Mouse (Mus musculus): Measurements from ENCODE around the gene Nuak2. TPM values are rescaled to one million over a fixed set of nuclear protein-coding genes. Genes with fewer than 3 reads are reported as not detected.

Gene Nuak2
- polyA plus RNA-seq, 1 experiment from 2014 or later: 5.2 TPM

DNA sequence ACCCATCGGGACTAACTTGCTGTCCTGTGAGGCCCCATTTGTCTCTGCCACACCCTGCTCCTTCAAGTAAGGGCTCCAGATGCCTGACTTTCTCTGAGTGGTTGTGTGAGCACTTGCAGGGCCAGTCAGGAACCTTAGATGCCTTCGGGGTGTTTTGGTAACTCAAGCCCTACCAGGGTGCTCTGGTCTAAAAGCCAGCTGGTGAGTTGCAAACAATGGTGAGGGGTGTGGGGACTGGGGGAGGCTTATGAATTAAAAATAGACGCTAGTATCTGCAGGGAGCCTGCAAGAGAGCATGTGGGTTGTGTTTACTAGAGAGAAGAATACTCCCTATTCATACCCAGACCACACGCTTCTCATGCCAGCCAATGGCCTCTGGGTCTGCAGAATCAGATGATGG, 59.3 kb downstream of the Nuak2 start:
- peak; percentile 78 for ATAC-seq (ENCODE audit: low read depth)
- Histone ChIP-seq H3K4me1 (ENCODE audit: control insufficient read depth, insufficient read depth, low read length) (peaks cover 60% of the 10 kb centered on the region), H3K4me2 (ENCODE audit: low read depth, low read length) (0 out of 2 replicates have a peak overlapping the region, but pooled peaks have one; percentile 6), H3K9ac (ENCODE audit: low read depth, low read length) (no peak overlapping the region), H3K27ac (replicated peaks; ENCODE audit: low read depth, low read length) (peak overlapping the region; percentile 78), H3K4me3 (ENCODE audit: low read depth, low read length) (no peak overlapping the region), H3K27me3 (replicated peaks; ENCODE audit: control insufficient read depth, insufficient read depth, low read length) (no peaks in the 10 kb centered on the region), H3K9me3 (ENCODE audit: control insufficient read depth, low read length) (no peaks in the 10 kb centered on the region), H3K36me3 (ENCODE audit: control insufficient read depth, insufficient read depth, low read length) (peaks cover 37% of the 10 kb centered on the region; the same call in 1 of the 2 replicates)
- WGBS: 19% methylated on average over 4 of the region's 4 CpGs
- DNase-seq (ENCODE audit: low spot score): peak; percentile 82

GRCm38 (mm10) chr1:132376211-132377054, 60.5 kb downstream of the Nuak2 start:
- no peak for ATAC-seq (ENCODE audit: low read depth)
- no peaks in the 10 kb centered on the region for H3K9me3 ChIP-seq (ENCODE audit: control insufficient read depth, low read length)
- H3K36me3 ChIP-seq (ENCODE audit: control insufficient read depth, insufficient read depth, low read length): peaks cover 48% of the 10 kb centered on the region
- WGBS: 60% methylated on average over 8 of the region's 8 CpGs
- H3K4me1 ChIP-seq (ENCODE audit: control insufficient read depth, insufficient read depth, low read length): peaks cover 60% of the 10 kb centered on the region
- peak overlapping the region; percentile 78; the same call in 1 of the 2 replicates for H3K27ac ChIP-seq (replicated peaks; ENCODE audit: low read depth, low read length)
- no peak for DNase-seq (ENCODE audit: low spot score)
- H3K27me3 ChIP-seq (replicated peaks; ENCODE audit: control insufficient read depth, insufficient read depth, low read length): no peaks in the 10 kb centered on the region
- no peak overlapping the region for H3K4me3 ChIP-seq (ENCODE audit: low read depth, low read length)
- no peak overlapping the region for H3K9ac ChIP-seq (ENCODE audit: low read depth, low read length)
- no peak overlapping the region for H3K4me2 ChIP-seq (ENCODE audit: low read depth, low read length)

DNA sequence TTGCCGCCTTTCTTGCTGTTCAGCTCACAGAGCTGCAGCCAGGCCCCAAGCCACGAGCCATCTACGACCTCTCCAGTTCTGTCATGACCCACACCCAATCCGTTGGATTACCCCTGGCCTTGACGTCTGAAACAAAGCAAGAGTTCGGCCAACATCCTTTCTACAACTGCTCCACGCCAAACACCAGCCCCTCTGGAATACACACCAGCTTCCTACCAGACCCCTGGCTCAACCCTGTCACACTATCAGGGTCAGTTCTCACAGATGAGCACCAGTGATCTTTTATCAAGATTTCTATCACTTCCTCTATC, 61.1 kb downstream of the Nuak2 start:
- 49% methylated on average over 7 of the region's 7 CpGs for WGBS
- H3K36me3 ChIP-seq (ENCODE audit: control insufficient read depth, insufficient read depth, low read length): peaks cover 49% of the 10 kb centered on the region
- no peak overlapping the region for H3K4me2 ChIP-seq (ENCODE audit: low read depth, low read length)
- H3K9ac ChIP-seq (ENCODE audit: low read depth, low read length): no peak overlapping the region
- no peak for ATAC-seq (ENCODE audit: low read depth)
- DNase-seq (ENCODE audit: low spot score): no peak
- H3K27me3 ChIP-seq (replicated peaks; ENCODE audit: control insufficient read depth, insufficient read depth, low read length): no peaks in the 10 kb centered on the region
- peaks cover 56% of the 10 kb centered on the region for H3K4me1 ChIP-seq (ENCODE audit: control insufficient read depth, insufficient read depth, low read length)
- H3K27ac ChIP-seq (replicated peaks; ENCODE audit: low read depth, low read length): no peak overlapping the region
- no peaks in the 10 kb centered on the region for H3K9me3 ChIP-seq (ENCODE audit: control insufficient read depth, low read length)
- H3K4me3 ChIP-seq (ENCODE audit: low read depth, low read length): no peak overlapping the region

GRCm38 (mm10) chr1:132377811-132378210, 61.9 kb downstream of the Nuak2 start:
- Histone ChIP-seq H3K4me2 (ENCODE audit: low read depth, low read length) (no peak overlapping the region), H3K36me3 (ENCODE audit: control insufficient read depth, insufficient read depth, low read length) (peaks cover 45% of the 10 kb centered on the region), H3K27me3 (replicated peaks; ENCODE audit: control insufficient read depth, insufficient read depth, low read length) (no peaks in the 10 kb centered on the region), H3K27ac (replicated peaks; ENCODE audit: low read depth, low read length) (no peak overlapping the region), H3K9me3 (ENCODE audit: control insufficient read depth, low read length) (no peaks in the 10 kb centered on the region), H3K9ac (ENCODE audit: low read depth, low read length) (no peak overlapping the region), H3K4me3 (ENCODE audit: low read depth, low read length) (no peak overlapping the region), H3K4me1 (ENCODE audit: control insufficient read depth, insufficient read depth, low read length) (peaks cover 48% of the 10 kb centered on the region)
- 75% methylated on average over 3 of the region's 3 CpGs for WGBS
- ATAC-seq (ENCODE audit: low read depth) (no peak), DNase-seq (ENCODE audit: low spot score) (no peak)

- no peaks in the 10 kb centered on the region for H3K9me3 ChIP-seq (ENCODE audit: control insufficient read depth, low read length)
- H3K4me3 ChIP-seq (ENCODE audit: low read depth, low read length): no peak overlapping the region
- WGBS: 82% methylated on average over 22 of the region's 27 CpGs
- H3K9ac ChIP-seq (ENCODE audit: low read depth, low read length): no peak overlapping the region
- peaks cover 31% of the 10 kb centered on the region for H3K4me1 ChIP-seq (ENCODE audit: control insufficient read depth, insufficient read depth, low read length)
- DNase-seq (ENCODE audit: low spot score) (no peak), ATAC-seq (ENCODE audit: low read depth) (no peak)
- H3K27me3 ChIP-seq (replicated peaks; ENCODE audit: control insufficient read depth, insufficient read depth, low read length): no peaks in the 10 kb centered on the region
- peaks cover 34% of the 10 kb centered on the region for H3K36me3 ChIP-seq (ENCODE audit: control insufficient read depth, insufficient read depth, low read length)
- no peak overlapping the region for H3K4me2 ChIP-seq (ENCODE audit: low read depth, low read length)
- no peak overlapping the region for H3K27ac ChIP-seq (replicated peaks; ENCODE audit: low read depth, low read length)
These were observed 64.7 kb downstream of the Nuak2 start for GRCm38 (mm10) chr1:132380550-132381100.

DNA sequence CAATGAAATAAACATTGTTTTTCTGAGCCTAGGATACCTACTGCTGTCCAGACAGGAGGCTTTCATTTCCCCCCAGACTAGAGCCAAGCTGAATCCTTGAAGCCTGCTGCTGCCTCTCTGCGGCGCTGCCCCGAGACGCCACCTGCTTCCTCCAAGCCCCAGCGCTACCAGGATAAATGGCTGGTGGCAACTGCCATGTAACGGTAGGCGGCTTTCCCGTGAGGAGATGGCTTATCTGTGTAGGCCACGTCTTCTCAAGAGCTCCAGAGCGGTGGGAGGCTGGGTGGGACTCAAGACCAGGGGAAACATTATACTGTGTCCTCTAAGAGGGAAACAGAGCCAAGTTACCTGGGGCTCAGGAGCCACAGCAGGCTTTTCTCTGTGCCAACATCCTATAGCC, 66.0 kb downstream of the Nuak2 start:
- Histone ChIP-seq H3K4me2 (ENCODE audit: low read depth, low read length) (no peak overlapping the region), H3K4me3 (ENCODE audit: low read depth, low read length) (no peak overlapping the region), H3K27me3 (replicated peaks; ENCODE audit: control insufficient read depth, insufficient read depth, low read length) (no peaks in the 10 kb centered on the region), H3K9me3 (ENCODE audit: control insufficient read depth, low read length) (no peaks in the 10 kb centered on the region), H3K36me3 (ENCODE audit: control insufficient read depth, insufficient read depth, low read length) (peaks cover 34% of the 10 kb centered on the region), H3K4me1 (ENCODE audit: control insufficient read depth, insufficient read depth, low read length) (peaks cover 21% of the 10 kb centered on the region), H3K9ac (ENCODE audit: low read depth, low read length) (no peak overlapping the region), H3K27ac (replicated peaks; ENCODE audit: low read depth, low read length) (no peak overlapping the region)
- DNase-seq (ENCODE audit: low spot score) (peak; percentile 18), ATAC-seq (ENCODE audit: low read depth) (no peak)
- 63% methylated on average over 10 of the region's 10 CpGs for WGBS

Other genes with a start within 250 kb of the Nuak2 start
- gene Mfsd4a, start 248.1 kb upstream of the Nuak2 start, polyA plus RNA-seq (2014; fragmentation: Nextera tagmentation; extraction: Ambion mirVana): 13.3 and 14.1 TPM in 2 replicates
- gene Cdk18, start 176.4 kb upstream of the Nuak2 start, polyA plus RNA-seq (2014; fragmentation: Nextera tagmentation; extraction: Ambion mirVana): 2.2 and 2.5 TPM in 2 replicates
- gene Lemd1, start 124.7 kb upstream of the Nuak2 start, polyA plus RNA-seq (2014; fragmentation: Nextera tagmentation; extraction: Ambion mirVana): 0.46 and 2.0 TPM in 2 replicates
- 0.34 and 0.71 TPM in 2 replicates for gene AC124108.1, start 124.7 kb upstream of the Nuak2 start, polyA plus RNA-seq (2014; fragmentation: Nextera tagmentation; extraction: Ambion mirVana)
- not detected in 2 replicates for gene Gm10188, start 86.4 kb upstream of the Nuak2 start, polyA plus RNA-seq (2014; fragmentation: Nextera tagmentation; extraction: Ambion mirVana)
- gene Klhdc8a, start 17.5 kb upstream of the Nuak2 start, polyA plus RNA-seq (2014; fragmentation: Nextera tagmentation; extraction: Ambion mirVana): 0.52 and 0.70 TPM in 2 replicates
- gene Tmcc2, start 75.2 kb downstream of the Nuak2 start, polyA plus RNA-seq (2014; fragmentation: Nextera tagmentation; extraction: Ambion mirVana): 10.2 and 11.6 TPM in 2 replicates
- 15.6 and 16.1 TPM in 2 replicates for gene Dstyk, start 101.4 kb downstream of the Nuak2 start, polyA plus RNA-seq (2014; fragmentation: Nextera tagmentation; extraction: Ambion mirVana)
- 37.8 and 42.0 TPM in 2 replicates for gene Rbbp5, start 161.2 kb downstream of the Nuak2 start, polyA plus RNA-seq (2014; fragmentation: Nextera tagmentation; extraction: Ambion mirVana)
- 1.8 TPM in 2 replicates for gene Tmem81, start 190.1 kb downstream of the Nuak2 start, polyA plus RNA-seq (2014; fragmentation: Nextera tagmentation; extraction: Ambion mirVana)
- 3.6 and 4.3 TPM in 2 replicates for gene Cntn2, start 227.1 kb downstream of the Nuak2 start, polyA plus RNA-seq (2014; fragmentation: Nextera tagmentation; extraction: Ambion mirVana)

Data from embryonic facial prominence, embryonic 14.5 days (tissue).